ENCODE assay signal across 15 mouse cellular contexts in genomic region chr15:99631618-99632017, GRCm38 (mm10). TPM values are rescaled to one million over a fixed set of nuclear protein-coding genes. Genes with fewer than 3 reads are reported as not detected.
A peak's percentile ranks its signal among the peaks of the same experiment; 100 is the strongest.
DNase-seq lines count a peak whose midpoint lies in the region; ATAC-seq and TF ChIP-seq lines count a peak whose summit lies in the region.
"Had no signal": no experiment of that assay in that cellular context is flagged by ENCODE, and none has a peak within 500 bp of the region (broad histone marks: within the 10 kb centered on the region; RNA-seq: fewer than 3 reads in every experiment).

No protein-coding gene starts in this region.

- no peak for ATAC-seq in kidney, postnatal 0 days (replicated peaks; ENCODE audit: low FRiP score, low read depth)
- peak; percentile 42; the same call in 1 of the 2 replicates for ATAC-seq in megakaryocyte progenitor cell, adult 5-6 weeks (replicated peaks; ENCODE audit: poor library complexity)
- ATAC-seq: activated CD4-positive, CD25-positive, alpha-beta regulatory T cell, adult 4 months had no signal

- no peak overlapping the region for H3K4me3 ChIP-seq in kidney, postnatal 0 days (replicated peaks; ENCODE audit: low read depth, low read length)
- H3K4me3 ChIP-seq: embryonic facial prominence, embryonic 12.5 days; myocyte had no signal

- intact Hi-C loops in heart, postnatal 36 days (cut with DNase I) = no loop called here

- H3K4me2 ChIP-seq in kidney, postnatal 0 days (ENCODE audit: low read length) = no peak overlapping the region
- H3K4me2 ChIP-seq: embryonic facial prominence, embryonic 12.5 days had no signal

- TF ChIP-seq CTCF in kidney, postnatal 0 days (IDR thresholded peaks at IDR 0.05; ENCODE audit: low read depth) = peak; percentile 41; the same call in 1 of the 2 replicates

- H3K27ac ChIP-seq in kidney, postnatal 0 days = no peak overlapping the region
- H3K27ac ChIP-seq: embryonic facial prominence, embryonic 12.5 days had no signal

- H3K9ac ChIP-seq in kidney, postnatal 0 days (ENCODE audit: low read depth, low read length) = no peak overlapping the region
- H3K9ac ChIP-seq: embryonic facial prominence, embryonic 12.5 days had no signal

- no peaks in the 10 kb centered on the region for H3K4me1 ChIP-seq in kidney, postnatal 0 days (replicated peaks; ENCODE audit: insufficient read depth, low read length)
- H3K4me1 ChIP-seq: embryonic facial prominence, embryonic 12.5 days had no signal

- DNase-seq in kidney, postnatal 0 days (ENCODE audit: low spot score) = no peak
- no peak for DNase-seq in kidney, adult 11 months
- peak; percentile 23 to 25 for DNase-seq in B cell, adult 2 months
- peak; percentile 36 for DNase-seq in MEL-GATA-1-ER (ENCODE audit: extremely low read depth, low read depth)
- DNase-seq in layer of hippocampus, adult 9-11 months = no peak
- no peak for DNase-seq in heart, postnatal 36 days
- DNase-seq: kidney, adult 2 months had no signal

- H3K36me3 ChIP-seq in kidney, postnatal 0 days (ENCODE audit: insufficient read depth, low read length) = peaks cover 46% of the 10 kb centered on the region

- H3K27me3 ChIP-seq in kidney, postnatal 0 days (ENCODE audit: insufficient read depth, low read length) = no peaks in the 10 kb centered on the region
- H3K27me3 ChIP-seq: embryonic facial prominence, embryonic 12.5 days had no signal

- no peaks in the 10 kb centered on the region for H3K9me3 ChIP-seq in kidney, postnatal 0 days (replicated peaks; ENCODE audit: low read length)
- H3K9me3 ChIP-seq: embryonic facial prominence, embryonic 12.5 days had no signal

RNA-seq across cellular contexts. Expression of gene Racgap1, which starts 19.8 kb away (rescaled TPM):
- 53.5 and 62.7 TPM in 2 replicates for polyA plus RNA-seq in kidney, postnatal 0 days (2015; fragmentation: Nextera tagmentation; extraction: Ambion mirVana)
- 61.7 and 69.9 TPM in 2 replicates for total RNA-seq in megakaryocyte progenitor cell, adult 5-6 weeks (2015)
- total RNA-seq in megakaryocyte progenitor cell, adult 5-6 weeks (2017) = 69.1 and 69.4 TPM in 2 replicates
- total RNA-seq in heart, postnatal 36 days (2021) = 1 to 10 TPM; 2.1 to 2.2 TPM

RNA-seq across cellular contexts. Expression of gene Aqp6, which starts 30.4 kb away (rescaled TPM):
- 2.3 and 2.7 TPM in 2 replicates for polyA plus RNA-seq in kidney, postnatal 0 days (2015; fragmentation: Nextera tagmentation; extraction: Ambion mirVana)
- total RNA-seq in megakaryocyte progenitor cell, adult 5-6 weeks (2015) = not detected in 2 replicates
- total RNA-seq in megakaryocyte progenitor cell, adult 5-6 weeks (2017) = not detected in 2 replicates
- total RNA-seq in heart, postnatal 36 days (2021) = not detected
- polyA plus RNA-seq: activated CD4-positive, CD25-positive, alpha-beta regulatory T cell, adult 4 months; heart, embryonic 14.5 days; liver, embryonic 16.5 days; myocyte; stomach, embryonic 16.5 days had no signal

RNA-seq across cellular contexts. Expression of gene Asic1, which starts 38.5 kb away (rescaled TPM):
- 1.1 and 1.5 TPM in 2 replicates for polyA plus RNA-seq in kidney, postnatal 0 days (2015; fragmentation: Nextera tagmentation; extraction: Ambion mirVana)
- total RNA-seq in megakaryocyte progenitor cell, adult 5-6 weeks (2015) = not detected in 2 replicates
- total RNA-seq in megakaryocyte progenitor cell, adult 5-6 weeks (2017) = not detected in 2 replicates
- total RNA-seq in heart, postnatal 36 days (2021) = under 1 TPM; 0.22 to 0.35 TPM

RNA-seq across cellular contexts. Expression of gene Aqp5, which starts 41.0 kb away (rescaled TPM):
- polyA plus RNA-seq in kidney, postnatal 0 days (2015; fragmentation: Nextera tagmentation; extraction: Ambion mirVana) = 2.2 and 2.3 TPM in 2 replicates
- not detected in 2 replicates for total RNA-seq in megakaryocyte progenitor cell, adult 5-6 weeks (2015)
- not detected in 2 replicates for total RNA-seq in megakaryocyte progenitor cell, adult 5-6 weeks (2017)
- not detected for total RNA-seq in heart, postnatal 36 days (2021)
- polyA plus RNA-seq: activated CD4-positive, CD25-positive, alpha-beta regulatory T cell, adult 4 months; stomach, embryonic 16.5 days had no signal

RNA-seq across cellular contexts. Expression of gene Aqp2, which starts 52.8 kb away (rescaled TPM):
- polyA plus RNA-seq in kidney, postnatal 0 days (2015; fragmentation: Nextera tagmentation; extraction: Ambion mirVana) = 662 and 798 TPM in 2 replicates
- not detected in 2 replicates for total RNA-seq in megakaryocyte progenitor cell, adult 5-6 weeks (2015)
- not detected in 2 replicates for total RNA-seq in megakaryocyte progenitor cell, adult 5-6 weeks (2017)
- not detected for total RNA-seq in heart, postnatal 36 days (2021)
- total RNA-seq: left cerebral cortex, adult 18-20 months had no signal
- polyA plus RNA-seq: activated CD4-positive, CD25-positive, alpha-beta regulatory T cell, adult 4 months; embryonic facial prominence, embryonic 12.5 days; heart, embryonic 14.5 days; liver, embryonic 16.5 days; stomach, embryonic 16.5 days had no signal

Comparison
In these comparisons a context has a peak if more than half of its experiments do, and no peak if none do; other contexts are left out.
1. DNase-seq: peak in B cell, adult 2 months (2 of 2) and MEL-GATA-1-ER (single experiment); none in kidney, postnatal 0 days (single experiment), kidney, adult 11 months (single experiment), layer of hippocampus, adult 9-11 months (single experiment) and heart, postnatal 36 days (0 of 2).
2. RNA of gene Racgap1, which starts 19.8 kb away (total RNA-seq): 61.7 to 69.9 TPM in megakaryocyte progenitor cell, adult 5-6 weeks; 2.1 to 2.2 TPM in heart, postnatal 36 days; every median in the first group is over 10 times any median in the second.